Mouse (Mus musculus) layer of hippocampus, postnatal 36 days (tissue): Measurements from ENCODE around the gene Tpo. TPM values are rescaled to one million over a fixed set of nuclear protein-coding genes. Genes with fewer than 3 reads are reported as not detected.

ENCODE experiments used
- DNase-seq, 2 experiments: peaks; one replicate each; pipeline ENCODE4 v3.0.0; 2022
- total RNA-seq, 2 experiments: library from RNA; stranded (reverse); gene quantifications; 2 replicates each; pipeline ENCODE4 v1.2.3; 2021

Tpo gene
- total RNA-seq, 2 experiments from 2014 or later, result 0.10 to 0.23 TPM

DNA sequence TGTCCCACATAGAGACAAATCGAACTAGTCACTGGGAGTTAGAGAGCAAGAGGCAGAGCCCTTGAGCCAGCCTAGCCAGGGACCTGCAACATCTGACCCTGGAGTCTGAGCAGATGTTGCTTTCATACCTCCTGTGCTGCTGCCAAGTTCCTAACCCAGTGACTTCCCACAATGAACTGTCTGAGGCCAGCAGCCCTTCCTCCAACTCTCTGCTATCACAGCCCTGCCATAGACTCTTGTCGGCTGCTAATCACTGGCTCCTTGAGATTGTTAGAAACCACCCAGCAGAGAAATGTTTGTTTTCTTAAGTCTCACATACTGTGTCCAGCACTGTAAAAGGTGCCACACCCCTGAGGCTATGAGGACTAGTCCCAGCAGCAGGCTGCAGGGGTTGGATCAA is 56.1 kb downstream of the Tpo start:
- no peak for DNase-seq

DNA sequence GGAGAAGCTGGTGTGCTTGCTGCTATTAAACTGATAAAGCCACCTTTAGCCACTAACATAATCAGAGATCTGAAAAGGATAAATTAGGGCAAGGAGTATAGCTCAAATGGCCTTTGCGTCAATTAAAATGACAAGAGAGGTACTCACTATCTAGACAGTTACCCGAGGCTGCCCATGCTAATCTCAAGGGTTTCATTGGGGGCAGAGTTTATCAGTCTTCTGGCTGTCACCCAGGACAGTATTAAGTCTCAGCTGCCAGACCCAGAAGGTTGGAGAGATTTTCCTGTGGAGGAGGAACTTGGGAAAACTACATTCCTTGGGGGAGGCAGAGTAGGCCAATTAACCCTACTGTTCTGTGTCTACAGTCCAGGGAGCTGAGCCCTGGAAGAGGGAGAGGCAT is 63.1 kb downstream of the Tpo start:
- DNase-seq, result no peak

DNA sequence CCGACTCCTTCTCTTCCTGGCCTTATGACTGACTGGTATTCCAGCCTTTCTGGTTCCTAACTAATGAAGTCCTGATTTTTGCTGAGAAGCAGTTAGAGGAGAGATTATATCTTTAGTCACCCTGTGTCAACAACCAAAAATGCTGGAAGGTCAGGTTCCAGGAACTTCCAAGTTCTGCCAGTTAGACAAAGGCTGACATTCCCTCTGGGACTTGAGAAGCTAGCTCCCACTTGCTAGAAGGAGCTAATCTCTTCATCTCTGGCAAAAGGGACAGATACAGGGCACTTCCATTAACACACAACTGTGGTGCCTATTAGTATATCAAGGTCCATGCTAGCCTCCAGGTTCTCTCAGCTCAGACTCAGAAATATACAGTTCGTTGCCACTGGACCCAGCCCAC is 64.6 kb downstream of the Tpo start:
- no peak for DNase-seq

DNA sequence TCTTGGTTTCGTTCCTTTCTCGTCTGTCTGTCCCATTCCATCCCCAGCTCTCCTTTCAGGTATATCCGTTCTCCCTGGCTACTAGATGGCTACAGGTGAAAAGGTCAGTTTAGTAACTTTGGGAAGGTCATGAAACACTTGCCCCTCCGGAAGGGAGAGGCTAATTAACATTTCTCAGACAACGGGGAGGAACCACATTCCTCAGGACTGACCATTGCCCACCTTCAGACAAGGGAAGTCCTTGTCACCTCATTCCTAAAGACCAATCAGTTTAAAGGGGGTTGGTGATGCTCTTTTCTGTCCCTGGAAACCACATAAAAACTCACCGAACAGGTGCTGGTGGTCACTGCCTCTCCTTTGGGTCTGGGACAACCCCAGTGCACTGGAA is 70.3 kb downstream of the Tpo start:
- DNase-seq, result no peak

GRCm38 (mm10) chr12:30061503-30062117 is 70.8 kb downstream of the Tpo start:
- no peak for DNase-seq

DNA sequence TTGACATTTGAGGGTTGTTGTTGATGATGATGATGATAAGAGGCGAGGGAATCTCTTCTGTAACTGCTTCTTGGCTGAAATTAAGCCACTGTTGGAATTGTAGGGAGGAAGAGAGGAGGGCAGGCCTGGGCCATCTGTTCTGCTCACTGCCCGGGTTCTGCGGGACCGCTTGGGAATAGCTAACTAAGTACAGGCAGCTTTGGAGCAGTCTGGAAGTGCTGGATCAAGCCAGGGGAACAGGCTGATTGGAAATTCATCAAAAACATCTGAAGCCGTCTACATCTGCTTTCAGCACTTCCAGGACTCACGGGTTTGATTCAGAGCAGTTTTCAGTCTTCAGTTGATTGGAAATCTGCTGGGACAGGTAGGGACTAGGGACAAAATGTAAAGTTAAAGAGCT is 74.4 kb downstream of the Tpo start:
- no peak for DNase-seq

DNA sequence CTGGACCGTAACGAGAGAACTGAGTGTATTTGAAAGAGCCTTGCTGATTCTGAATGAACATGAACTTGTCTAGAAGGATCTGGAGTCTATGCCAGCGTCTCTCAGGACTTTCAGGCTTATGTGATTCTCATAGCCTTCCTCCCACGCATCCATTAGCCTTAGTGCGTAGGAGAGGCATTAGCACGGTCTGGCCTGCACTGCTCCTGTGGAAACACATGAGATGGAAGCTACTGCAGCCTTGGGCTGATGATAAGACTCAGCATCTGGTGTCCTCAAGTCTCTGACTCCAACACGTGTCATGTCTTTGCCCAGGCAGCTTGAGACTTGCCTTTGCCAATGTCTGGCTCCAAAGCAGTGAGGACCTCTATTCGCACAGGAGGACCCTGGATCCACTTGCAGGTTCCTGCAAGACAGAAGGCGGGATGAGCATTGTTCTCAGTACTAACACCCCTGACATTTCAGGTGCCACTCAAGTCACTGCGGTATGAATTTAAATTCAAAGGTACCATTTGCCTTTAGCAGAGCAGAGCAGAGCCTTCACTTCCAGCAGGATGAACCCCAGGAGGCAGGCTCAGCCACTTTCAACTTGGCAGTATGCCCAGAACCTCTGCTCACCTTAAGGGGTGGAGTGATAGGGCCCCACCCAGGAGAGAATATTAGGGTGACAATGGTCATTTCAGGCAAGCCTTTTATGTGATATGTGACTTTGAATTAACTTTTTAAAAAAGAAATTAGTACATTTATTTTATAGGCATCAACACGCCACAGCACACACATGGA is 77.5 kb downstream of the Tpo start:
- DNase-seq, result no peak

GRCm38 (mm10) chr12:30050235-30050634 is 82.2 kb downstream of the Tpo start:
- peak in 1 of 2 experiments; percentile 51 for DNase-seq

- no peak for DNase-seq
These were observed 82.6 kb downstream of the Tpo start for GRCm38 (mm10) chr12:30049818-30050217.

GRCm38 (mm10) chr12:30048848-30049247 is 83.6 kb downstream of the Tpo start:
- DNase-seq, result no peak

GRCm38 (mm10) chr12:30040150-30040549 is 92.3 kb downstream of the Tpo start:
- peak in 1 of 2 experiments; percentile 23 for DNase-seq

GRCm38 (mm10) chr12:30039565-30039964 is 92.9 kb downstream of the Tpo start:
- peak; percentile 37 to 45 for DNase-seq

- DNase-seq, result peak in 1 of 2 experiments; percentile 14
These were observed 95.8 kb downstream of the Tpo start for GRCm38 (mm10) chr12:30036569-30037055.

GRCm38 (mm10) chr12:30035841-30036568 is 96.4 kb downstream of the Tpo start:
- DNase-seq, result no peak

GRCm38 (mm10) chr12:30035406-30035805 is 97.0 kb downstream of the Tpo start:
- no peak for DNase-seq

DNA sequence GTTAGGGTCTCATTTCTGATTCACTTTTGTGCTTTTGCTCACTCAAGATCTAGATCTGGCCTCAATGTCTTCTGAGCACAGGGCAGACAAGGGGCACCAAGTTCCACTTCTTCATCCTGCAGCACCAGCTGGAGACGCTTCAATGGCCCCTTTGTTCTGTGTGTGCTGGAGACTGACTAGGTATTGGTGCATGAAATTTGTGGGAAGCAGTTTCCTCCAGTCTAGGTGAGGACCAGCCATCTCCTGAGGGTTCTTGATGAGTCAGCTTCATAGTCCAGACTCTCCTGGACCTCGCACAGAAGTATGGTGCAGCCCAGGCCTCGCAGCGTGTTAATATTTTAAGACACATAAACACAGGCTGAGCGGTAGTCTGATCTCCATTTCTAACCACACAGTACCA is 97.7 kb downstream of the Tpo start:
- no peak for DNase-seq

- no peak for DNase-seq
These were observed 101.9 kb downstream of the Tpo start for GRCm38 (mm10) chr12:30030571-30030970.

GRCm38 (mm10) chr12:30029111-30029510 is 103.3 kb downstream of the Tpo start:
- no peak for DNase-seq

- DNase-seq, result no peak
These were observed 104.6 kb downstream of the Tpo start for GRCm38 (mm10) chr12:30027721-30028340.

DNA sequence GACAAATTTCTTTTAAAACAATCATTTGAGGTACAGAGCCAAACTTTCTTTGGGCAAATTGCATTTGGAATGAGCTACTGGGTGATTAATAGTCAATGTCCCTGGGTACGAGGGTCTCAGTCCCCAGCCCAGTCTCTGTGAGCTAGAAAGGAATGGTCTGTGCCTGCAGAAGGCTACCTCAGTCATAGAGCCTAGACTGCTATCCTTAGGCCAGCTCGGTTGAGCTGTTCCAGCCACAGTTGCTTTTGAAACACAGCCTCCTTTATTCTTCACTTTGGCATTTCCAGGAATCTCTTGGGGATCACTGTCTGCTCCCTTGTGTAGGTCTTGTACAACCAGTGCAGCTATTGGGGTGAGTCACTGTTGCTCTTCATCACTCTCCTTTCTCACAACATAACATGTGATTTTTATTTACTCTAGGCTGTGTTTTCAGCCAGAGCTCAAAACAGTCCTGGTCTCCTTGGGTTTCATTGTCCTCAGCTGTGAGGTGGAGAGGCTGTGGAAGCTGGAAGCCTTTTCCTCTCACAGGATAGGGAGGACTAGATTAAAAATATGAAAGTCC is 108.1 kb downstream of the Tpo start:
- DNase-seq, result no peak

GRCm38 (mm10) chr12:30023491-30023890 is 108.9 kb downstream of the Tpo start:
- no peak for DNase-seq

DNA sequence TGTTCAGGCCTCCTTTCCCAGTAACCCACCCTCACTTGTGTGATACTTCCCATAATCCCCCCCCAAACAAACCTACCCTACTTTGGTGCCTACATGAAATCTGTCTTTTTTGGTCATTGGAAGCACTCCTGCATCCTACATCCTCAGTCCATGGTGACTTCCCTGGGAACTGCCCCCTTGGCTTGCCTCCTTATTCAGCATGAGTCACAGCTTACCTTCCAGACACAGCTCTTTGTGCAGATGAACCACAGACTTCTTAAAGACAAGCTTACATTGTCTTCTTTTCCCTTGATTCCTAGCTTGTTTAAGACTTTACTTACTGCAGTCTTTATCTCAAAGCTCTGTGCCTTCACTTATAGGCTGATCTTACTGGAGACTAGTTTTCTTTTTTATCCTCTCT is 112.0 kb downstream of the Tpo start:
- DNase-seq, result no peak

GRCm38 (mm10) chr12:30017131-30017530 is 115.3 kb downstream of the Tpo start:
- no peak for DNase-seq
